Mouse (Mus musculus) megakaryocyte, embryonic 14.5 days (primary cell): ENCODE results near the gene Pdap1. TPM values are rescaled to one million over a fixed set of nuclear protein-coding genes. Genes with fewer than 3 reads are reported as not detected.
A peak's percentile ranks its signal among the peaks of the same experiment; 100 is the strongest.
"Not testable (repeated sequence)": the region's sequence is repeated elsewhere in the genome, so short reads cannot be mapped to it uniquely, and the experiment has no call there.

Experiments used
- H3K27me3 ChIP-seq: replicated peaks from 2 replicates; pipeline ENCODE3; 2012; ENCODE audit warnings: inconsistent platforms
- H3K36me3 ChIP-seq: replicated peaks from 2 replicates; pipeline ENCODE3; 2012; ENCODE audit warnings: low read length, inconsistent platforms, mixed read lengths
- H3K4me1 ChIP-seq: 2 replicates; pipeline ENCODE4 v1.6.1; 2012; ENCODE audit warnings: inconsistent platforms
- H3K4me3 ChIP-seq: replicated peaks from 2 replicates; pipeline ENCODE3; 2012; ENCODE audit warnings: moderate library complexity, mild to moderate bottlenecking, inconsistent platforms
- H3K9me3 ChIP-seq: 2 replicates; pipeline ENCODE4 v1.6.1; 2012; ENCODE audit warnings: inconsistent platforms
- FLI1 ChIP-seq: IDR thresholded peaks from 2 replicates; pipeline ENCODE4 v1.6.1; 2012; ENCODE audit warnings: low read length, inconsistent platforms, mixed read lengths
- GATA1 ChIP-seq: IDR thresholded peaks from 3 replicates; pipeline ENCODE4 v1.6.1; 2012; ENCODE audit warnings: mixed read lengths, low read length, inconsistent platforms, borderline replicate concordance
- polyA plus RNA-seq: library from polyadenylated mRNA; stranded (reverse); fragments of >175 nt; gene quantifications from 2 replicates; pipeline ENCODE4 v1.2.3, GENCODE M21; 2012; ENCODE audit warnings: low replicate concordance; ENCODE audit not compliant: insufficient read depth

Pdap1 gene
- polyA plus RNA-seq, 1 experiment: 118 TPM

DNA sequence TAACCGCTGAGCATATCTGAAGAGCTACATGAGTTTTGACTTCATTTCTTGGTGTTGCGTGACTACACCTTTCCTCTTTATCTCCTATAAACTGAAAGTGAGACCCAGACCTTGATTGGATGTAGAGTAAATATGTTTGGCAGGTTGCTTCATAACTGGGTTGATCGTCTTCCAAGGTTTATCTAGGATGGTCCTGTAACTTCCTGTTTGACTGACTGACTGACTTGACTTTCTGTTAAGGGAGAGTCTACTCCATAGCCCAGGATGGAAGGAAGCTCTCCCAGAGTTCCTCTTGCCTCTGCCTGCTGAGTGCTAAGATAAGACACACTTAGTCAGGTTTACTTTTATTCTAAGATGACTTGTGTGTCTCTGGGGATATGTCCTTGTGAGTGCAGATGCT, 50.2 kb downstream of the Pdap1 start:
- Histone ChIP-seq H3K4me3 (peak overlapping the region; percentile 77), H3K27me3 (no peaks in the 10 kb centered on the region), H3K36me3 (peaks cover 83% of the 10 kb centered on the region), H3K9me3 (no peaks in the 10 kb centered on the region), H3K4me1 (peaks cover 80% of the 10 kb centered on the region)
- TF ChIP-seq FLI1 (no peak), GATA1 (no peak)

DNA sequence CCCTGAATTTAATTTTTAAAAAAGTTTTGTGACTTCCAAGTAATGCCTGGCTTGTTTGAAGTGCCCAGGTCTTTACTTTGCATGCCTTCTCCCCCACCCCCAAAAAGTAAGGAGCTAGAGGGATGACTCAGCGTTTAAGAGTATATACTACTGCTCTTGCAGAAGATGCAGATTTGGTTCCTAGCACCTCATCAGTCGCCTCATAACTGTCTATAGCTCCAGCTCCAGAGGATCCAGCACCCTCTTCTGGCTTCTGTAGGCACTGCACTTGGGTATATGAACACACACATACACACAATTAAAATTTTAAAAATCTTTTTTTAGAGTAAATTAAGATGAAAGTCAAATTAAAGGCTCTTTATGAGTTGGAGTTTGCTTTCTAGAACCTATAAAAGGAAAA, 51.9 kb downstream of the Pdap1 start:
- H3K4me3 ChIP-seq: no peak overlapping the region
- H3K36me3 ChIP-seq: peaks cover 66% of the 10 kb centered on the region
- no peaks in the 10 kb centered on the region for H3K9me3 ChIP-seq
- H3K4me1 ChIP-seq: peaks cover 76% of the 10 kb centered on the region
- H3K27me3 ChIP-seq: no peaks in the 10 kb centered on the region
- TF ChIP-seq FLI1 (no peak), GATA1 (no peak)

GRCm38 (mm10) chr5:145084822-145085221, 55.2 kb downstream of the Pdap1 start:
- H3K9me3 ChIP-seq: no peaks in the 10 kb centered on the region
- peak overlapping the region; percentile 97 for H3K4me3 ChIP-seq
- TF ChIP-seq FLI1 (no peak), GATA1 (no peak)
- peaks cover 34% of the 10 kb centered on the region for H3K36me3 ChIP-seq
- no peaks in the 10 kb centered on the region for H3K27me3 ChIP-seq
- peaks cover 74% of the 10 kb centered on the region for H3K4me1 ChIP-seq

GRCm38 (mm10) chr5:145083632-145084451, 56.2 kb downstream of the Pdap1 start, which contains the start of the genes Arpc1a and Kpna7:
Gene Arpc1a, plus strand, starts transcription at chr5:145083830.
Gene Kpna7, minus strand, starts transcription at chr5:145084030.
- Histone ChIP-seq H3K9me3 (no peaks in the 10 kb centered on the region), H3K27me3 (no peaks in the 10 kb centered on the region), H3K36me3 (peaks cover 28% of the 10 kb centered on the region), H3K4me3 (peak within 1 kb of the TSS; percentile 97), H3K4me1 (peaks cover 68% of the 10 kb centered on the region)
- TF ChIP-seq FLI1 (no peak), GATA1 (no peak)

DNA sequence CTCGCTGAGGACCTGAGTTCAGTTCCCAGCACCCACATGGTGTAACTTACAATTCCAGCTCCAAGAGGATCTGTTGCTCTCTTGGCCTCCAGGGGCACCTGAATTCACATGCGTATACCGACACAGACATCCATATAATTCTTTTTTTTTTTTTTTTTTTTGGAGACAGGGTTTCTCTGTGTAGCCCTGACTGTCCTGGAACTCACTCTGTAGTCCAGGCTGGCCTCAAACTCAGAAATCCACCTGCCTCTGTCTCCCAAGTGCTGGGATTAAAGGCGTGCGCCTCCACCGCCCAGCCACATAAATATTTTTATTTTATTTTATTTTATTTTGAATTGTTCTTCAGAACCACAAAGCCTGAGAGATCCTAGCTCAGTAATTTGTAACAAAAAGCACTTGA, 56.8 kb downstream of the Pdap1 start:
- Histone ChIP-seq H3K4me1 (peaks cover 62% of the 10 kb centered on the region), H3K36me3 (peaks cover 22% of the 10 kb centered on the region), H3K4me3 (peak overlapping the region; percentile 97)
- not testable (repeated sequence) for H3K9me3 ChIP-seq, H3K27me3 ChIP-seq

DNA sequence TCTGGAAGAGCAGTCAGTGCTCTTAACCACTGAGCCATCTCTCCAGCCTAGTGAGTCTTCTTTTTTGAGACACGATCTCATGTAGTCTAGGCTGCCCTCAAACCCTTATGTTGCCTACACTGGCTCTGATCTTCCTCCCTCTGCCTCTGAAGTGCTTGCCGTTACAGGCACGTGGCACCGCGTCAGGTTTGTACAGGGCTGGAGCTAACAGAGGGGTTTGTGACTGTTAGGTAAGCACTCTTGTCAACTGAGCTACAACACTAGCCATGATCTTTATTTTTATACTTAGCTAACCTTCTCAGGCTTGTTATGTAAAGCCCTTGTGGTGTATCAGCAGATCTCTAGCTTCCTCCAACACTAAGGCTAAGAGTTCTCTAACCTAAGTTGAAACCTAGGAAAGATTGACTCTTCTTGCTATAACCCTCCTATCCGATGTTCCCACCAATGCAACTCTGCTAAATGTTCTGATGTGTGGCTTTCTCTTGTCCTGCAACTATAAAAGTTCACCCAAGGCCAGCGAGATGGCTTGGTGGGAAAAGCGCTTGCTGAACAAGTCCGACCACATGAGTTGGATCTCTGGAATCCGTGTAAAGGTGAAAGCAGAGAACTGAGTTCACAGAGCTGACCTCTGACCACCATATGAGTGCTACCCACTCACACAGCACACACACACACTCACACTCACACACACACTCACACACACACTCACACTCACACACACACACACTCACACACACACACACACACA, 58.0 kb downstream of the Pdap1 start:
- H3K27me3 ChIP-seq: no peaks in the 10 kb centered on the region
- TF ChIP-seq FLI1: no peak
- no peak for TF ChIP-seq GATA1
- no peaks in the 10 kb centered on the region for H3K9me3 ChIP-seq
- peaks cover 16% of the 10 kb centered on the region for H3K36me3 ChIP-seq
- no peak overlapping the region for H3K4me3 ChIP-seq
- peaks cover 56% of the 10 kb centered on the region for H3K4me1 ChIP-seq

Other genes starting within 250 kb of the Pdap1 start
- 3.2 and 3.6 TPM in 2 replicates for gene Smurf1, start 174.4 kb downstream of the Pdap1 start, polyA plus RNA-seq
- 1.6 TPM in 1 of 2 replicates, not detected in the other for gene Gm4871, start 107.5 kb downstream of the Pdap1 start, polyA plus RNA-seq
- gene 1700018F24Rik, start 97.2 kb downstream of the Pdap1 start, polyA plus RNA-seq: not detected in 2 replicates
- 25.4 and 41.5 TPM in 2 replicates for gene Arpc1a, start 56.4 kb downstream of the Pdap1 start, polyA plus RNA-seq
- gene Kpna7, start 56.2 kb downstream of the Pdap1 start, polyA plus RNA-seq: not detected in 2 replicates
- gene Arpc1b, start 26.0 kb downstream of the Pdap1 start, polyA plus RNA-seq: 1,949 and 2,538 TPM in 2 replicates
- 7.0 and 13.8 TPM in 2 replicates for gene Bud31, start 124 bp upstream of the Pdap1 start, polyA plus RNA-seq
- gene Ptcd1, start 26.9 kb upstream of the Pdap1 start, polyA plus RNA-seq: 9.4 and 10.7 TPM in 2 replicates
- 43.6 and 53.5 TPM in 2 replicates for gene Cpsf4, start 27.0 kb upstream of the Pdap1 start, polyA plus RNA-seq
- 3.0 and 56.7 TPM in 2 replicates for gene Atp5j2, start 51.8 kb upstream of the Pdap1 start, polyA plus RNA-seq
- gene Zkscan14, start 61.6 kb upstream of the Pdap1 start, polyA plus RNA-seq: 5.3 TPM in 1 of 2 replicates, not detected in the other
- 0.84 and 1.00 TPM in 2 replicates for gene Zkscan5, start 64.3 kb upstream of the Pdap1 start, polyA plus RNA-seq
- gene Zfp655, start 91.5 kb upstream of the Pdap1 start, polyA plus RNA-seq: 10.5 and 20.8 TPM in 2 replicates
- gene Zscan25, start 140.3 kb upstream of the Pdap1 start, polyA plus RNA-seq: 16.1 and 17.4 TPM in 2 replicates
- gene Cyp3a57, start 205.0 kb upstream of the Pdap1 start, polyA plus RNA-seq: not detected in 2 replicates